Mouse (Mus musculus) heart, postnatal 0 days (tissue): ENCODE measurements at regions not wholly inside any gene's neighbourhood (a gene's known extent, or its start where the extent isn't known, plus 50 kb on each side); places are given as distances from the start of the nearest gene placed in this dataset.

Experiments
- ATAC-seq: fragments of 200-750 bp; cut with Nextera tagmentation; 2 replicates; pipeline ENCODE4 v1.8.0; 2017; ENCODE audit warnings: low read depth, moderate number of reproducible peaks, moderate library complexity; ENCODE audit not compliant: insufficient read depth
- DNase-seq: peaks from one replicate; pipeline ENCODE4 v3.0.0-alpha.2; 2016; ENCODE audit warnings: low spot score
- H3K27ac ChIP-seq: fragments of 300-500 bp; sonication (generic); 2 replicates; pipeline ENCODE4 v1.5.1; 2014; ENCODE audit warnings: low read depth, mild to moderate bottlenecking
- H3K27me3 ChIP-seq: fragments of 300-500 bp; sonication (generic); 2 replicates; pipeline ENCODE4 v1.6.1; 2014; ENCODE audit warnings: low read length, mixed read lengths; ENCODE audit not compliant: control insufficient read depth, insufficient read depth
- H3K36me3 ChIP-seq: fragments of 300-500 bp; sonication (generic); replicated peaks from 2 replicates; pipeline ENCODE4 v1.6.1; 2014; ENCODE audit warnings: low read length, mixed read lengths; ENCODE audit not compliant: control insufficient read depth, insufficient read depth
- H3K4me1 ChIP-seq: fragments of 300-500 bp; sonication (generic); 2 replicates; pipeline ENCODE4 v1.6.1; 2014; ENCODE audit warnings: antibody characterized with exemption; ENCODE audit not compliant: control insufficient read depth, insufficient read depth
- H3K4me2 ChIP-seq: fragments of 300-500 bp; sonication (generic); 2 replicates; pipeline ENCODE4 v1.6.1; 2014; ENCODE audit warnings: low read depth, mild to moderate bottlenecking, low read length, moderate library complexity
- H3K4me3 ChIP-seq: fragments of 300-500 bp; sonication (generic); 2 replicates; pipeline ENCODE4 v1.5.1; 2014; ENCODE audit warnings: low read depth, low read length
- H3K9ac ChIP-seq: fragments of 300-500 bp; sonication (generic); replicated peaks from 2 replicates; pipeline ENCODE4 v1.6.1; 2014; ENCODE audit warnings: low read depth, low read length, mixed read lengths
- H3K9me3 ChIP-seq: fragments of 300-500 bp; sonication (generic); replicated peaks from 2 replicates; pipeline ENCODE4 v1.6.1; 2016; ENCODE audit warnings: low read length; ENCODE audit not compliant: control insufficient read depth
- CTCF ChIP-seq: IDR thresholded peaks from 2 replicates; pipeline ENCODE4 v1.5.1; 2016; ENCODE audit warnings: antibody characterized with exemption, control low read depth, low read depth
- EP300 ChIP-seq: IDR thresholded peaks from 2 replicates; pipeline ENCODE4 v1.6.1; 2016; ENCODE audit warnings: antibody characterized with exemption, low read depth
- WGBS: fragments of 180-500 bp; shearing (Covaris S2); extraction: QIAGEN DNeasy Blood & Tissue Kit; methylation state at CpG from one replicate; pipeline ENCODE4 v1.1.7; 2014; 5-methylcytosine and 5-hydroxymethylcytosine counted together

DNA sequence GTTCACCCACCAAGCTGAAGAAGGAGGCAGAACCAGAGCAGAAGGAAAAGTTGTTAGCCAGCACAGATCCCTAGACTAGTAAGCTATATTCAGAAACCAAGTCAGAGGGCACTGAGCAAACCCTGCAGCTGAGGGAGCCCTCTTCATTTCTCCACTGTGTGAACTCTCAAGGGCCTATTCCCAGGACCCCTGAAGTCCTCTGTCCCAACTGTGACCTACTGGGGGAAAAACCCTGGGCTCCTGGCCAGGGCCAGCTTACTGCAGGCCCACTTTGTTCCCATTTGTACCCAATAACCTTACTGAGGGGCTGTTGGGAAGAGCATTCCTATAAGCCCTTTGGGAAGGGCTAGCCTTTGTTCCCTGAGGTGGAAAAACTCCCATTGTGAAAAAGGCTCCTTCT lies 174.7 kb upstream of the Camk1g start:
- Histone ChIP-seq H3K36me3 (no peaks in the 10 kb centered on the region), H3K4me2 (no peak overlapping the region), H3K27me3 (no peaks in the 10 kb centered on the region), H3K27ac (no peak overlapping the region), H3K9ac (no peak overlapping the region), H3K4me3 (no peak overlapping the region), H3K9me3 (no peaks in the 10 kb centered on the region), H3K4me1 (no peaks in the 10 kb centered on the region)
- ATAC-seq (no peak), DNase-seq (no peak)
- no peak for TF ChIP-seq CTCF
- no peak for TF ChIP-seq EP300

DNA sequence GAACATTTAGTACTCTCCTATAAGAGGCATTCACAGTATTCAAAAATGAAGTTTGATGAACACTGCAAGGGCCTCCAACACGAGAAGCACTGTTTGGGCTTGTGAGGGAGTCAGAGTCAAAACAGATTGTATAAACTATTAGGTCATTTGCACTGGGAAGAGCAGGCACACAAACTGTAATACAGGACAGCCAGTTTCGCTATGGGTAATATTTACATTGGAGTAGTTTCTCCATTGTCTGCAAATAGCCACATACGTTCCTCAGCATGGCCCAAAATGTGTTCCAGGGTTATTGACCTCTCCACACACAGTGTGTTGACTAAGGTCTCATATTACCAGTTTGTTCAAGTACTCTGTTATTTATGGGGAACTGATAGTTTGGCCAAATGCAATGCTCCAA lies 173.7 kb upstream of the Camk1g start:
- TF ChIP-seq CTCF: no peak
- TF ChIP-seq EP300: no peak
- Histone ChIP-seq H3K27me3 (no peaks in the 10 kb centered on the region), H3K4me1 (no peaks in the 10 kb centered on the region), H3K9me3 (no peaks in the 10 kb centered on the region), H3K4me2 (no peak overlapping the region), H3K9ac (no peak overlapping the region), H3K4me3 (no peak overlapping the region), H3K36me3 (no peaks in the 10 kb centered on the region), H3K27ac (no peak overlapping the region)
- ATAC-seq (no peak), DNase-seq (no peak)
- 61% methylated on average over 3 of the region's 3 CpGs for WGBS

- WGBS: 77% methylated on average over 4 of the region's 4 CpGs
- ATAC-seq (no peak), DNase-seq (no peak)
- H3K27ac ChIP-seq: no peak overlapping the region
- H3K4me1 ChIP-seq: no peaks in the 10 kb centered on the region
- H3K9me3 ChIP-seq: no peaks in the 10 kb centered on the region
- H3K36me3 ChIP-seq: no peaks in the 10 kb centered on the region
- H3K4me2 ChIP-seq: no peak overlapping the region
- no peak overlapping the region for H3K4me3 ChIP-seq
- H3K9ac ChIP-seq: no peak overlapping the region
- no peaks in the 10 kb centered on the region for H3K27me3 ChIP-seq
- TF ChIP-seq CTCF (no peak), EP300 (no peak)
Measured at GRCm38 (mm10) chr1:193543284-193543683, 173.2 kb upstream of the Camk1g start.

GRCm38 (mm10) chr1:193541934-193542580 lies 172.0 kb upstream of the Camk1g start:
- TF ChIP-seq EP300 (no peak), CTCF (no peak)
- ATAC-seq (no peak), DNase-seq (no peak)
- peak overlapping the region; percentile 13; the same call in 1 of the 2 replicates for H3K4me2 ChIP-seq
- H3K4me1 ChIP-seq: no peaks in the 10 kb centered on the region
- H3K36me3 ChIP-seq: no peaks in the 10 kb centered on the region
- WGBS: 28% methylated on average over 13 of the region's 13 CpGs
- H3K4me3 ChIP-seq: no peak overlapping the region
- H3K9me3 ChIP-seq: no peaks in the 10 kb centered on the region
- H3K27me3 ChIP-seq: no peaks in the 10 kb centered on the region
- no peak overlapping the region for H3K27ac ChIP-seq
- H3K9ac ChIP-seq: no peak overlapping the region

- DNase-seq (no peak), ATAC-seq (no peak)
- Histone ChIP-seq H3K27ac (no peak overlapping the region), H3K9ac (no peak overlapping the region), H3K4me2 (no peak overlapping the region), H3K4me1 (no peaks in the 10 kb centered on the region), H3K9me3 (no peaks in the 10 kb centered on the region), H3K4me3 (no peak overlapping the region), H3K27me3 (no peaks in the 10 kb centered on the region), H3K36me3 (no peaks in the 10 kb centered on the region)
- TF ChIP-seq CTCF (no peak), EP300 (no peak)
- 68% methylated on average over 4 of the region's 4 CpGs for WGBS
Measured at GRCm38 (mm10) chr1:193541281-193541680, 171.2 kb upstream of the Camk1g start.

DNA sequence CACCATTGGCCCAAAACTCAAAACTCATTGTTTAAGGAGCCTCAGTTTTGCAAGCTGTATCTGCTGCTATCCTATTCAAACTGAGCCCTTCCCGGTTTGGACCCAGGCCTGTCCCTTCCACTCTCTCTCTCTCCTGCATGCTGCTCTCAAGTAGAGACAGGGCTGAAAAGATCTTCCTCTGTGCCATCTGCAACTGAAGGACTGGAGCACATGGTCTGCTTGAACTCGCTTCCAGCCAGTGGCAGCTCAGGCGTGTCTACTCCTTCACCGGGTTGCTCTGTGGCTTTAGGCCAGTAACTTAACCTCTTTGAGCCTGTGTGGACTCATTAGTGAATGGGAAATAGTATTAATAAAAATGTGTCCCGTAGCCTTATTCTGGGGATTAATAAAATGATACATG lies 170.4 kb upstream of the Camk1g start:
- Histone ChIP-seq H3K9ac (no peak overlapping the region), H3K27ac (no peak overlapping the region), H3K4me2 (no peak overlapping the region), H3K4me1 (no peaks in the 10 kb centered on the region), H3K36me3 (no peaks in the 10 kb centered on the region), H3K9me3 (no peaks in the 10 kb centered on the region), H3K27me3 (no peaks in the 10 kb centered on the region), H3K4me3 (no peak overlapping the region)
- no peak for TF ChIP-seq EP300
- no peak for TF ChIP-seq CTCF
- 76% methylated on average over 5 of the region's 5 CpGs for WGBS
- DNase-seq (no peak), ATAC-seq (no peak)
